Mouse (Mus musculus) ES-E14 (cell line): ENCODE data around the gene Adh7.

Source experiments
- CHD2 ChIP-seq: IDR thresholded peaks from 2 replicates; pipeline ENCODE4 v1.6.1; 2014; ENCODE audit warnings: mild to moderate bottlenecking, low read depth, low read length, inconsistent platforms
- HCFC1 ChIP-seq: IDR thresholded peaks from 2 replicates; pipeline ENCODE4 v1.6.1; 2012; ENCODE audit warnings: low read length, inconsistent platforms, borderline replicate concordance; ENCODE audit not compliant: insufficient read depth
- ZNF384 ChIP-seq: IDR thresholded peaks from 2 replicates; pipeline ENCODE4 v1.6.1; 2012; ENCODE audit warnings: low read depth, low read length, inconsistent platforms

GRCm38 (mm10) chr3:138238046-138238445 is 20.5 kb downstream of the Adh7 start:
- no peak for TF ChIP-seq ZNF384
- no peak for TF ChIP-seq HCFC1
- TF ChIP-seq CHD2 = no peak
